Mouse (Mus musculus): ENCODE measurements around the gene Gm49337. TPM values are rescaled to one million over a fixed set of nuclear protein-coding genes. Genes with fewer than 3 reads are reported as not detected.

Gm49337 gene
- polyA plus RNA-seq, 1 experiment from 2014 or later, result not detected

DNA sequence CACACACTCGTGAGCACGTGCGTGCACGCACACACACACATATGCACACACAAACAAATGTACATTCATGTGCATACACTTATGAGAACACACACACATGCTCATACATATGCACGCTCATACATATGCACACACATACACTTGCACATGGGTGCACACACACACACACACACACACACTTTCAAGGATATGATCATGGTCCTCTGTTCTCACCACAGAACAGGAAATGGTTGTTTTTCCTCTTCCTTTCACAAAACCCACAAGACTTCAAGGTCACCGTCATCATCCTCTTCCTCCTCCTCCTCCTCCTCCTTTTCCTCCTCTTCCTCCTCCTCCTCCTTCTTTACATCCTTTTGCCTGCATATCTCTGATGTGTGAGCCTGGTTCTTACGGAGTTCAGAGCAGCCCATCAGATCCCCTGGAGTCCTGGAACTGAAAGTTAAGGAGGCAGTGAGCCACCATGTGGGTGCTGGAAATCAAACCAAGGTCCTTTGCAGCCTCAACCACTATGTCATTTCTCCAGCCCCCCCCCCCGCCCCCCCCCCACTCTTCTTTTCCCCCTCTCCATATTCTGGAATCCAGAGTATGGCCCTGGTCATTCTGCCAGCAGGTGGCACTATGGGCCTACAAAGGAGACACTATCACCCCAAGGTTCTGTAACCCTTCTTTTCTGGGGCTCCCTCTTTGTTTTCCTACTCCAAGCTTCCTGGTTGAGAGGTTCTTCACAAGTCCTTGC, 4.4 kb upstream of the Gm49337 start:
- Histone ChIP-seq H3K9ac (ENCODE audit: low read depth, low read length) (no peak overlapping the region), H3K4me1 (ENCODE audit: control insufficient read depth, insufficient read depth, low read length) (no peaks in the 10 kb centered on the region; the same call in 1 of the 2 replicates), H3K36me3 (ENCODE audit: control insufficient read depth, insufficient read depth, low read length) (no peaks in the 10 kb centered on the region), H3K4me3 (ENCODE audit: low read depth, low read length) (no peak overlapping the region), H3K4me2 (no peak overlapping the region), H3K27me3 (ENCODE audit: control insufficient read depth, insufficient read depth, low read length) (no peaks in the 10 kb centered on the region), H3K9me3 (replicated peaks; ENCODE audit: control insufficient read depth, low read length) (no peaks in the 10 kb centered on the region), H3K27ac (ENCODE audit: low read depth, low read length) (no peak overlapping the region)
- no peak for ATAC-seq (replicated peaks; ENCODE audit: insufficient number of reproducible peaks, low FRiP score, low TSS enrichment)
- WGBS (ENCODE audit: insufficient replicate concordance), result 70% methylated on average over 8 of the region's 8 CpGs

- H3K36me3 ChIP-seq (ENCODE audit: control insufficient read depth, insufficient read depth, low read length), result no peaks in the 10 kb centered on the region
- no peak overlapping the region for H3K4me3 ChIP-seq (ENCODE audit: low read depth, low read length)
- H3K4me1 ChIP-seq (ENCODE audit: control insufficient read depth, insufficient read depth, low read length), result peaks cover 4% of the 10 kb centered on the region
- no peak for ATAC-seq (replicated peaks; ENCODE audit: insufficient number of reproducible peaks, low FRiP score, low TSS enrichment)
- H3K9me3 ChIP-seq (replicated peaks; ENCODE audit: control insufficient read depth, low read length), result no peaks in the 10 kb centered on the region
- no peak overlapping the region for H3K9ac ChIP-seq (ENCODE audit: low read depth, low read length)
- H3K4me2 ChIP-seq, result no peak overlapping the region
- WGBS (ENCODE audit: insufficient replicate concordance), result 70% methylated on average over 3 of the region's 3 CpGs
- H3K27ac ChIP-seq (ENCODE audit: low read depth, low read length), result no peak overlapping the region
- no peaks in the 10 kb centered on the region for H3K27me3 ChIP-seq (ENCODE audit: control insufficient read depth, insufficient read depth, low read length)
Measured at GRCm38 (mm10) chr4:116169353-116169672, 3.9 kb upstream of the Gm49337 start.

GRCm38 (mm10) chr4:116173752-116174151, 568 bp downstream of the Gm49337 start:
- Histone ChIP-seq H3K9ac (ENCODE audit: low read depth, low read length) (no peak overlapping the region), H3K9me3 (replicated peaks; ENCODE audit: control insufficient read depth, low read length) (no peaks in the 10 kb centered on the region), H3K36me3 (ENCODE audit: control insufficient read depth, insufficient read depth, low read length) (no peaks in the 10 kb centered on the region), H3K27me3 (ENCODE audit: control insufficient read depth, insufficient read depth, low read length) (no peaks in the 10 kb centered on the region), H3K4me3 (ENCODE audit: low read depth, low read length) (no peak overlapping the region), H3K4me1 (ENCODE audit: control insufficient read depth, insufficient read depth, low read length) (peaks cover 34% of the 10 kb centered on the region), H3K4me2 (no peak overlapping the region), H3K27ac (ENCODE audit: low read depth, low read length) (no peak overlapping the region; the same call in 1 of the 2 replicates)
- no peak for ATAC-seq (replicated peaks; ENCODE audit: insufficient number of reproducible peaks, low FRiP score, low TSS enrichment)
- WGBS (ENCODE audit: insufficient replicate concordance), result 81% methylated on average over 4 of the region's 4 CpGs

- H3K4me2 ChIP-seq, result no peak overlapping the region; the same call in 1 of the 2 replicates
- H3K4me3 ChIP-seq (ENCODE audit: low read depth, low read length), result no peak overlapping the region
- ATAC-seq (replicated peaks; ENCODE audit: insufficient number of reproducible peaks, low FRiP score, low TSS enrichment), result peak; percentile 65
- no peaks in the 10 kb centered on the region for H3K27me3 ChIP-seq (ENCODE audit: control insufficient read depth, insufficient read depth, low read length)
- WGBS (ENCODE audit: insufficient replicate concordance), result 14% methylated on average over 6 of the region's 6 CpGs
- H3K9me3 ChIP-seq (replicated peaks; ENCODE audit: control insufficient read depth, low read length), result no peaks in the 10 kb centered on the region
- H3K36me3 ChIP-seq (ENCODE audit: control insufficient read depth, insufficient read depth, low read length), result no peaks in the 10 kb centered on the region
- H3K9ac ChIP-seq (ENCODE audit: low read depth, low read length), result no peak overlapping the region
- H3K27ac ChIP-seq (ENCODE audit: low read depth, low read length), result peak overlapping the region; percentile 86
- peaks cover 34% of the 10 kb centered on the region for H3K4me1 ChIP-seq (ENCODE audit: control insufficient read depth, insufficient read depth, low read length)
Measured at GRCm38 (mm10) chr4:116174466-116175116, 1.4 kb downstream of the Gm49337 start.

DNA sequence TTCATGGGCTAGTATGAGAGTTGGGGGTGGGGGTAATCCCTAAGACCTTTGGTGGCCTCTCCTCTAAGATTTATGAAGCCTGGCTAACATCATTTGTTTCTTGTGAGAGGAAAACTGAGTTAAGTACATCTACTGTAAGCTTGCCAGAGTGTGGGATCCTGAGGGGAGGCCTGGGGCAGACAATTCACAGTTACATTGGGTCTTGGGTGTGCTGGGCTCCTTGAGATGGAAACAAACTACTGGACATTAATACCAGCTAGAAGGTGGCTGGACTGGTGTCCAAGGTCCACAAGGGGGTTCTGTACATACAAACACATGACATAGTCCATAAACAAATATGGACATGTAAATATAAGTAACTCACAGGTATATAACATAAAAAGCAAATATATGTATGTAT, 2.0 kb downstream of the Gm49337 start:
- no peak overlapping the region for H3K4me3 ChIP-seq (ENCODE audit: low read depth, low read length)
- no peaks in the 10 kb centered on the region for H3K27me3 ChIP-seq (ENCODE audit: control insufficient read depth, insufficient read depth, low read length)
- no peaks in the 10 kb centered on the region for H3K9me3 ChIP-seq (replicated peaks; ENCODE audit: control insufficient read depth, low read length)
- peak overlapping the region; percentile 86 for H3K27ac ChIP-seq (ENCODE audit: low read depth, low read length)
- no peak for ATAC-seq (replicated peaks; ENCODE audit: insufficient number of reproducible peaks, low FRiP score, low TSS enrichment)
- no peak overlapping the region for H3K9ac ChIP-seq (ENCODE audit: low read depth, low read length)
- peaks cover 34% of the 10 kb centered on the region for H3K4me1 ChIP-seq (ENCODE audit: control insufficient read depth, insufficient read depth, low read length)
- no peak overlapping the region; the same call in 1 of the 2 replicates for H3K4me2 ChIP-seq
- H3K36me3 ChIP-seq (ENCODE audit: control insufficient read depth, insufficient read depth, low read length), result no peaks in the 10 kb centered on the region

- H3K27ac ChIP-seq (ENCODE audit: low read depth, low read length), result peak overlapping the region; percentile 86
Measured at GRCm38 (mm10) chr4:116175711-116176542, 2.7 kb downstream of the Gm49337 start.

GRCm38 (mm10) chr4:116176543-116176988, 3.4 kb downstream of the Gm49337 start:
- H3K4me3 ChIP-seq (ENCODE audit: low read depth, low read length), result peak overlapping the region; percentile 15
- 24% methylated on average over 10 of the region's 10 CpGs for WGBS (ENCODE audit: insufficient replicate concordance)
- H3K36me3 ChIP-seq (ENCODE audit: control insufficient read depth, insufficient read depth, low read length), result no peaks in the 10 kb centered on the region
- H3K9me3 ChIP-seq (replicated peaks; ENCODE audit: control insufficient read depth, low read length), result no peaks in the 10 kb centered on the region
- H3K27me3 ChIP-seq (ENCODE audit: control insufficient read depth, insufficient read depth, low read length), result no peaks in the 10 kb centered on the region
- peaks cover 34% of the 10 kb centered on the region for H3K4me1 ChIP-seq (ENCODE audit: control insufficient read depth, insufficient read depth, low read length)
- peak overlapping the region; percentile 86 for H3K27ac ChIP-seq (ENCODE audit: low read depth, low read length)
- peak overlapping the region; percentile 59 for H3K4me2 ChIP-seq
- H3K9ac ChIP-seq (ENCODE audit: low read depth, low read length), result peak overlapping the region; percentile 62; the same call in 1 of the 2 replicates
- 0 out of 2 replicates have a peak, but pooled peaks have one; percentile 32 for ATAC-seq (replicated peaks; ENCODE audit: insufficient number of reproducible peaks, low FRiP score, low TSS enrichment)

More at GRCm38 (mm10) chr4:116175711-116176542, 2.7 kb downstream of the Gm49337 start:
- Histone ChIP-seq H3K4me1 (ENCODE audit: control insufficient read depth, insufficient read depth, low read length) (peaks cover 34% of the 10 kb centered on the region), H3K9me3 (replicated peaks; ENCODE audit: control insufficient read depth, low read length) (no peaks in the 10 kb centered on the region), H3K4me2 (peak overlapping the region; percentile 59), H3K36me3 (ENCODE audit: control insufficient read depth, insufficient read depth, low read length) (no peaks in the 10 kb centered on the region), H3K9ac (ENCODE audit: low read depth, low read length) (peak overlapping the region; percentile 62), H3K4me3 (ENCODE audit: low read depth, low read length) (peak overlapping the region; percentile 15; the same call in 1 of the 2 replicates), H3K27me3 (ENCODE audit: control insufficient read depth, insufficient read depth, low read length) (no peaks in the 10 kb centered on the region)
- WGBS (ENCODE audit: insufficient replicate concordance), result 34% methylated on average over 7 of the region's 7 CpGs
- ATAC-seq (replicated peaks; ENCODE audit: insufficient number of reproducible peaks, low FRiP score, low TSS enrichment), result peak; percentile 16; the same call in 1 of the 2 replicates

GRCm38 (mm10) chr4:116177140-116177539, 4.0 kb downstream of the Gm49337 start:
- 22% methylated on average over 5 of the region's 5 CpGs for WGBS (ENCODE audit: insufficient replicate concordance)

More at GRCm38 (mm10) chr4:116177140-116177539, 4.0 kb downstream of the Gm49337 start:
- H3K9me3 ChIP-seq (replicated peaks; ENCODE audit: control insufficient read depth, low read length), result no peaks in the 10 kb centered on the region
- peaks cover 34% of the 10 kb centered on the region for H3K4me1 ChIP-seq (ENCODE audit: control insufficient read depth, insufficient read depth, low read length)
- H3K4me2 ChIP-seq, result peak overlapping the region; percentile 59
- H3K9ac ChIP-seq (ENCODE audit: low read depth, low read length), result peak overlapping the region; percentile 53; the same call in 1 of the 2 replicates
- ATAC-seq (replicated peaks; ENCODE audit: insufficient number of reproducible peaks, low FRiP score, low TSS enrichment), result no peak; the same call in 1 of the 2 replicates
- H3K36me3 ChIP-seq (ENCODE audit: control insufficient read depth, insufficient read depth, low read length), result no peaks in the 10 kb centered on the region
- H3K27ac ChIP-seq (ENCODE audit: low read depth, low read length), result peak overlapping the region; percentile 86
- H3K27me3 ChIP-seq (ENCODE audit: control insufficient read depth, insufficient read depth, low read length), result no peaks in the 10 kb centered on the region
- H3K4me3 ChIP-seq (ENCODE audit: low read depth, low read length), result no peak overlapping the region

All from heart, embryonic 11.5 days (tissue).